ENCODE assay signal across 10 mouse cellular contexts in the genomic region with DNA sequence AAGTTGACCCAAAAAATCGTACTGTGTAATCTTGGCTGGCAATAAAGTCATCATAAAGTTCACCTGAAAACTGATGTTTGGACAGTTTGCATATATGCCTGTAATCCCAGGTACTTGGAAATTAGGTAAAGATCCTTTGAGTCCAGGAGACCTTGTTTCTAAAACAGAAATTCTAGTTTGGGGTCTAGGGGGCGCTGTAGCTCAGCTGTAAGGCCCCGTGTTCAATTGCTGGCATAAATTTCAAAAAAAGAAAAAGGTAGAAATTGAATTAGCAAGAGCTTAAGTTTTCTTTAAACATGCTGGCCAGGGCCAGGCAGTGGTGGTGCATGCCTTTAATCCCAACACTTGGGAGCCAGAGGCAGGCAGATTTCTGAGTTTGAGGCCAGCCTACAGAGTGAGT. TPM values are rescaled to one million over a fixed set of nuclear protein-coding genes. Genes with fewer than 3 reads are reported as not detected.
DNase-seq lines count a peak whose midpoint lies in the region; TF ChIP-seq lines count a peak whose summit lies in the region.
"Had no signal": no experiment of that assay in that cellular context is flagged by ENCODE, and none has a peak within 500 bp of the region (broad histone marks: within the 10 kb centered on the region; RNA-seq: fewer than 3 reads in every experiment).

No protein-coding gene starts in this region.

- peaks cover 26% of the 10 kb centered on the region for H3K36me3 ChIP-seq in spleen, adult 2 months (ENCODE audit: control insufficient read depth, insufficient read depth, low read length)

- H3K4me1 ChIP-seq in spleen, adult 2 months (ENCODE audit: control insufficient read depth, insufficient read depth, insufficient read length) = no peaks in the 10 kb centered on the region
- H3K4me1 ChIP-seq: lung, embryonic 15.5 days had no signal

- WGBS in spleen, adult 2 months = 44% methylated on average over 3 of the region's 3 CpGs

- no peak overlapping the region for H3K4me3 ChIP-seq in spleen, adult 2 months (ENCODE audit: extremely low read depth, insufficient read depth, insufficient read length)
- H3K4me3 ChIP-seq: heart, embryonic 15.5 days; lung, embryonic 15.5 days had no signal

- intact Hi-C loops in heart, postnatal 10 days (cut with DNase I) = no loop called here
- intact Hi-C loops in heart, postnatal 25 days (cut with DNase I) = no loop called here
- intact Hi-C loops in gastrocnemius, postnatal 36 days (cut with DNase I) = no loop called here

- H3K27me3 ChIP-seq in spleen, adult 2 months (ENCODE audit: control insufficient read depth, insufficient read depth, low read length) = no peaks in the 10 kb centered on the region
- H3K27me3 ChIP-seq: heart, embryonic 15.5 days; lung, embryonic 15.5 days had no signal

- DNase-seq in heart, postnatal 10 days = peak; percentile 18 to 53
- no peak for DNase-seq in heart, postnatal 25 days (ENCODE audit: low spot score)
- DNase-seq in spleen, adult 2 months (ENCODE audit: low read depth in 1 of 2, low spot score in 2 of 2) = peak in 1 of 2 experiments; percentile 18
- DNase-seq in spleen, adult 12 weeks (ENCODE audit: low spot score) = no peak
- peak; percentile 32 for DNase-seq in c-Kit-positive CD71-positive TER-119-positive erythroid progenitor cells, embryonic 14.5 days (ENCODE audit: low spot score)
- peak; percentile 38 to 56 for DNase-seq in natural killer cell, adult 2 months (ENCODE audit: low spot score in 2 of 2)
- no peak for DNase-seq in gastrocnemius, postnatal 36 days
- DNase-seq in ovary, adult 18-20 months (ENCODE audit: low spot score) = no peak

- peak; percentile 38; the same call in 1 of the 2 replicates for TF ChIP-seq CTCF in spleen, adult 2 months (IDR thresholded peaks at IDR 0.05; ENCODE audit: extremely low read depth, insufficient read depth, insufficient read length, insufficient replicate concordance)

- H3K27ac ChIP-seq in spleen, adult 2 months (ENCODE audit: insufficient read depth, low read length) = no peak overlapping the region
- H3K27ac ChIP-seq: heart, embryonic 15.5 days; lung, embryonic 15.5 days had no signal

- TF ChIP-seq POLR2A in spleen, adult 2 months (IDR thresholded peaks at IDR 0.05; ENCODE audit: low read depth, low read length) = no peak

RNA-seq across cellular contexts. Expression of a gene that starts 9.6 kb away (rescaled TPM):
- total RNA-seq in heart, postnatal 10 days (2021) = 100 to 1,000 TPM; 145 to 164 TPM
- 100 to 1,000 TPM; 116 to 128 TPM for total RNA-seq in heart, postnatal 25 days (2021)
- 32.3 and 32.9 TPM in 2 replicates for polyA plus RNA-seq in spleen, adult 2 months (2012; rRNA removed)
- total RNA-seq in gastrocnemius, postnatal 36 days (2021) = 10 to 100 TPM; 91.0 to 92.4 TPM

Comparison
In these comparisons a context has a peak if more than half of its experiments do, and no peak if none do; other contexts are left out.
1. DNase-seq: peak in heart, postnatal 10 days (2 of 2), c-Kit-positive CD71-positive TER-119-positive erythroid progenitor cells, embryonic 14.5 days (single experiment) and natural killer cell, adult 2 months (2 of 2); none in heart, postnatal 25 days (single experiment), spleen, adult 12 weeks (single experiment), gastrocnemius, postnatal 36 days (0 of 2) and ovary, adult 18-20 months (single experiment).